Mouse (Mus musculus): ENCODE measurements around the gene Ptprg. TPM values are rescaled to one million over a fixed set of nuclear protein-coding genes. Genes with fewer than 3 reads are reported as not detected.

Gene Ptprg
- polyA plus RNA-seq, 1 experiment from 2014 or later, result 15.2 TPM

DNA sequence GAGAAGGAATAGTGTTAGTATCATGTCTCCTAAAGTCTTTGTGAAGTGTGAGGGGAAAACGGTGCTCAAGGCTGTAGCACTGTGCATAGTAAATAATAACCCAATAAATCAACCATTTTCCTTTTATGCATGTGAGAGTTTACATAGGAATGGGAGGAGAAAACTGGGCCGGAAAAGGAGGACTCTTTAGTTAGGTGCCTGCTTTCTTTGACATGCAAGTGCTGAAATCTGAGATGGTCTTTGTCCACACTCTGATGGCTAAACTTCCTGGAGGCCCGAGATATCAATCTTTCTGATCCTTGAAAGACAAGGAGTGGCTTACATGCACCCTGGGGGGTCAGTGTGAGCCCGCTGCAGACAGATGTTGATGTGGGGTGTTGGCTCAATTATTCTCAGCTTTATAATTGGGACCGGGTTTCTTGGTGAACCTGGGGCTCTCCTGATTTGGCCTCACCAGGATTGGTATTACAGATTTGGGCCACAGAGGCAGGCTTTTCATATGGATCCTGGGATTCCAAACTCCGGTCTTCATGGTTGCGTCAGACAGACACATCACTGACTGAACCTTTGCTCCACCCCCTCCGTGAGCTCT is 7.4 kb downstream of the Ptprg start:
- no peaks in the 10 kb centered on the region for H3K27me3 ChIP-seq (ENCODE audit: control insufficient read depth, insufficient read depth, low read length)
- no peaks in the 10 kb centered on the region for H3K36me3 ChIP-seq (ENCODE audit: control insufficient read depth, insufficient read depth, low read length)
- no peak for ATAC-seq (replicated peaks; ENCODE audit: insufficient number of reproducible peaks, low FRiP score, low TSS enrichment)
- no peak overlapping the region for H3K4me2 ChIP-seq
- H3K27ac ChIP-seq (ENCODE audit: low read depth, low read length), result no peak overlapping the region
- no peaks in the 10 kb centered on the region for H3K9me3 ChIP-seq (replicated peaks; ENCODE audit: control insufficient read depth, low read length)
- WGBS (ENCODE audit: insufficient replicate concordance), result 57% methylated on average over 8 of the region's 8 CpGs
- H3K4me1 ChIP-seq (ENCODE audit: control insufficient read depth, insufficient read depth, low read length), result 0 out of 2 replicates have a peak, but pooled peaks cover 8% of the 10 kb centered on the region
- no peak overlapping the region for H3K9ac ChIP-seq (ENCODE audit: low read depth, low read length)
- no peak overlapping the region for H3K4me3 ChIP-seq (ENCODE audit: low read depth, low read length)

DNA sequence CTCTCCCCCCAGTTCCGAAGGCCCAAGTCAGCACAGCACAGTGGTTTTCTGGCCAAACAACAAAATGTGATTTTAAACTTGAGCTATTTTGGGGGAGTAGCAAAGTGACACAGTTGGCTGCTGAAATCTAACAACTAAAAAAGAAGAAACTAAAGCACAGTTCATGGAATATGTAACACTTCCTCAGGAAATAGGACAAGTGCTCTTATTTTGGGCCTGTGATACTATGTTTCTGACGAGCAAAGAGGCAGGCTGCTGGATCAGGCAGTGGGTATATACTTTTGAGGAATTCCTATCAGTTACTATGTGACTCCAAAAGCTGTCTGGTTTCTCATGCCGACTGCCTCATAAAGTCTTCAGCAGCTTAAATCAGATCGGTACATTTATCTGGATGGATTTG is 8.1 kb downstream of the Ptprg start:
- H3K9me3 ChIP-seq (replicated peaks; ENCODE audit: control insufficient read depth, low read length), result no peaks in the 10 kb centered on the region
- ATAC-seq (replicated peaks; ENCODE audit: insufficient number of reproducible peaks, low FRiP score, low TSS enrichment), result no peak
- WGBS (ENCODE audit: insufficient replicate concordance), result 73% methylated on average over 4 of the region's 4 CpGs
- H3K4me3 ChIP-seq (ENCODE audit: low read depth, low read length), result no peak overlapping the region
- H3K4me1 ChIP-seq (ENCODE audit: control insufficient read depth, insufficient read depth, low read length), result 0 out of 2 replicates have a peak, but pooled peaks cover 7% of the 10 kb centered on the region
- no peak overlapping the region for H3K4me2 ChIP-seq
- H3K27ac ChIP-seq (ENCODE audit: low read depth, low read length), result no peak overlapping the region
- no peak overlapping the region for H3K9ac ChIP-seq (ENCODE audit: low read depth, low read length)
- no peaks in the 10 kb centered on the region for H3K27me3 ChIP-seq (ENCODE audit: control insufficient read depth, insufficient read depth, low read length)
- H3K36me3 ChIP-seq (ENCODE audit: control insufficient read depth, insufficient read depth, low read length), result no peaks in the 10 kb centered on the region

DNA sequence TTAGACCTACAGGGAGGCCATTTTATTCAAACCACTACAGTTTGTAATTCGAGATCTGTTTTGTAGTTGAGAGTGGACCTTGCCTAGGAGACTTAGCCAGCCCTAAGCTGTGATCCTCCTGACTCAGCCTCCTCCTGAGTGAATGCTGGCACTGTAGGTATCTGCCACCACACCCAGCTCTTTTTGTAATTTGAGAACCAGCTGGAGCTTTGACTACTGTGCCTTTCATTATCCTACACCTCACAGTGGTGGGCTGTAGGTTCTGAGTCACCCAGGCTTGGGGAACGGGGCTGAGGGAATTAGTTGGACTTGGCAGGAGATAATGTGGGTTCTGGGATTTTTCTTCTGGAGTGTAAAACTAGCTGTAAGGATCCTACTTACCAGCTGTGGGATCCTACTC is 9.5 kb downstream of the Ptprg start:
- H3K4me2 ChIP-seq, result no peak overlapping the region
- H3K36me3 ChIP-seq (ENCODE audit: control insufficient read depth, insufficient read depth, low read length), result no peaks in the 10 kb centered on the region
- no peak for ATAC-seq (replicated peaks; ENCODE audit: insufficient number of reproducible peaks, low FRiP score, low TSS enrichment)
- no peaks in the 10 kb centered on the region for H3K27me3 ChIP-seq (ENCODE audit: control insufficient read depth, insufficient read depth, low read length)
- no peak overlapping the region for H3K27ac ChIP-seq (ENCODE audit: low read depth, low read length)
- no peaks in the 10 kb centered on the region for H3K9me3 ChIP-seq (replicated peaks; ENCODE audit: control insufficient read depth, low read length)
- H3K4me1 ChIP-seq (ENCODE audit: control insufficient read depth, insufficient read depth, low read length), result no peaks in the 10 kb centered on the region
- no peak overlapping the region for H3K4me3 ChIP-seq (ENCODE audit: low read depth, low read length)
- WGBS (ENCODE audit: insufficient replicate concordance), result 76% methylated on average over 2 of the region's 2 CpGs
- no peak overlapping the region for H3K9ac ChIP-seq (ENCODE audit: low read depth, low read length)

DNA sequence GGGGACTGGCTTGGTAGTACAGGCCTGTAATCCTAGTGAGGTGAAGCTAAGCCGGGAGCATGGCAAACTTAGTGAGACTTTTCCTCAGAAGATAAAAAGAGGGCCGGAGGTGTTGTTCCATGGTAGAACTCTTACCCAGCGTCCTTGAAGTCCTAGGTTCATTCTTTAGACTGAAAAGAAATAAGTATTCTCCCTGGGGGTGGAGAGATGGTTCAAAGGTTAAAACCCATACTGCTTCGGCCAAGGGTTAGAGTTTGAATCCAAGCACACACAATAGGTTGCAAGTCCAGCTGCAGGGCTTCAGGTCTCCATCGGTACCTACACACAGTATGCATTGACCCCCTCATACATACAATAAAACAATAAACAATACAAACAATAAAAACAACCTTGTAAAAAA is 10.3 kb downstream of the Ptprg start:
- ATAC-seq (replicated peaks; ENCODE audit: insufficient number of reproducible peaks, low FRiP score, low TSS enrichment), result no peak
- no peak overlapping the region for H3K4me2 ChIP-seq
- no peaks in the 10 kb centered on the region for H3K36me3 ChIP-seq (ENCODE audit: control insufficient read depth, insufficient read depth, low read length)
- no peak overlapping the region for H3K27ac ChIP-seq (ENCODE audit: low read depth, low read length)
- H3K4me3 ChIP-seq (ENCODE audit: low read depth, low read length), result no peak overlapping the region
- H3K9me3 ChIP-seq (replicated peaks; ENCODE audit: control insufficient read depth, low read length), result no peaks in the 10 kb centered on the region
- no peak overlapping the region for H3K9ac ChIP-seq (ENCODE audit: low read depth, low read length)
- 84% methylated on average over 5 of the region's 5 CpGs for WGBS (ENCODE audit: insufficient replicate concordance)
- no peaks in the 10 kb centered on the region for H3K27me3 ChIP-seq (ENCODE audit: control insufficient read depth, insufficient read depth, low read length)
- no peaks in the 10 kb centered on the region for H3K4me1 ChIP-seq (ENCODE audit: control insufficient read depth, insufficient read depth, low read length)

DNA sequence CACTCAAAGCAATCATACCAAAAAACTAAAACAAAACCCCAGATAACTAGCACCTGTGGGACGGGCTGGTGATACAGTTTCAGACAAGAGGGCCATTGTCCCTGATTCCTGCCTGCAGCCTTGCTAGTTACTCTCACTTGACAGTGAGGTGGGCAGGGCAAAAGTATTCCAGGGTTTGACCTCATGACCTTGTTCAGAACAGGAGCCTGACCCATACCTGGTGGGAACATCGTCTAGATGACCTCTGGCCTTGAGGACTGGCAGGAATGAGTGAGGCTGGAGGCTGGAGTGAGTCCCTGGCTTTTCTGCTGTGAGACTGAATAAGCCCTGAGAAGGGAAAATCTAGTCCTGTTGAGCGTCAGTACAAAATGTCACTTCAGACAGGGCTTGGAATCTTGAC is 11.1 kb downstream of the Ptprg start:
- Histone ChIP-seq H3K4me3 (ENCODE audit: low read depth, low read length) (no peak overlapping the region), H3K27me3 (ENCODE audit: control insufficient read depth, insufficient read depth, low read length) (no peaks in the 10 kb centered on the region)
- 46% methylated on average over 3 of the region's 3 CpGs for WGBS (ENCODE audit: insufficient replicate concordance)

DNA sequence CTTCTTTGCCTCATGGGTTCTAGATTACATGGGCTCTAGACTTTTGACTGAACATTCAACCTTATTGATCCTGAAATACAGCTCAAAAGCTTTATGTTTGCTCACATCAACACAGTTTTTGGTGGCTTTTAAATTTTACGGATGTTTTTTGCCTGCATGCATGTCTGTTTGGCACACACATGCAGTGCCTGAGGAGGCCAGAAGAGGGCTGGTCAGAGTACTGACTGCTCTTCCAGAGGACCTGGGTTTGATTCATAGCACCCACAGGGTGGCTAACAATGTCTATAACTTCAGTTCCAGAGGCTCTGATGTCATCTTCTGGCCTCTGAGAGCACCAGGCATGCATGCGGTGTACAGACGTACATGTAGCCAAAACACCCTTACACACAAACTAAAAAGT is 12.0 kb downstream of the Ptprg start:
- 96% methylated on average over 3 of the region's 3 CpGs for WGBS (ENCODE audit: insufficient replicate concordance)
- Histone ChIP-seq H3K9me3 (replicated peaks; ENCODE audit: control insufficient read depth, low read length) (no peaks in the 10 kb centered on the region), H3K27me3 (ENCODE audit: control insufficient read depth, insufficient read depth, low read length) (no peaks in the 10 kb centered on the region), H3K4me1 (ENCODE audit: control insufficient read depth, insufficient read depth, low read length) (no peaks in the 10 kb centered on the region), H3K4me3 (ENCODE audit: low read depth, low read length) (no peak overlapping the region), H3K4me2 (no peak overlapping the region), H3K36me3 (ENCODE audit: control insufficient read depth, insufficient read depth, low read length) (no peaks in the 10 kb centered on the region), H3K9ac (ENCODE audit: low read depth, low read length) (no peak overlapping the region), H3K27ac (ENCODE audit: low read depth, low read length) (no peak overlapping the region)
- ATAC-seq (replicated peaks; ENCODE audit: insufficient number of reproducible peaks, low FRiP score, low TSS enrichment), result no peak

More for the DNA sequence above, 11.1 kb downstream of the Ptprg start:
- no peaks in the 10 kb centered on the region for H3K9me3 ChIP-seq (replicated peaks; ENCODE audit: control insufficient read depth, low read length)
- H3K9ac ChIP-seq (ENCODE audit: low read depth, low read length), result no peak overlapping the region
- no peak for ATAC-seq (replicated peaks; ENCODE audit: insufficient number of reproducible peaks, low FRiP score, low TSS enrichment)
- no peaks in the 10 kb centered on the region for H3K4me1 ChIP-seq (ENCODE audit: control insufficient read depth, insufficient read depth, low read length)
- no peak overlapping the region for H3K27ac ChIP-seq (ENCODE audit: low read depth, low read length)
- H3K36me3 ChIP-seq (ENCODE audit: control insufficient read depth, insufficient read depth, low read length), result no peaks in the 10 kb centered on the region
- H3K4me2 ChIP-seq, result no peak overlapping the region

DNA sequence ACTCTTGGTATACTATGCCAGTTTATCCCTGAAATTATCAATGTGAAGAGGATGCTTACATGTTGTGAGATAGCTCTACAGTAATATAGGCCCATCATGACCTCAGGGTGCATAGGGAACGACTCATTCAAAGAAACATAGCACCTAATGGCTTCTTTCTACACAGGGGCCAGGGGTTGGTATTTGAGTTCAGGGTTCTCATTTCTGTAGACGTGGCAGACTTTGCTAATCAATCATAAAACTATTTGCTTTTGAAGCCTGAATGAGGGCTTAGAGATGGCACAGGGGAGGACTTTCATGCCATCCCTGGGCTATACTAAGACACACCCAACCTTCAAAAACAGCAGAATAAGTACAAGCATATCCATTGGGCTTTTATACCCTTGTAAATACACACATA is 16.4 kb downstream of the Ptprg start:
- H3K36me3 ChIP-seq (ENCODE audit: control insufficient read depth, insufficient read depth, low read length), result no peaks in the 10 kb centered on the region
- H3K9ac ChIP-seq (ENCODE audit: low read depth, low read length), result no peak overlapping the region
- peaks cover 10% of the 10 kb centered on the region; the same call in 1 of the 2 replicates for H3K4me1 ChIP-seq (ENCODE audit: control insufficient read depth, insufficient read depth, low read length)
- no peak overlapping the region for H3K4me2 ChIP-seq
- H3K27me3 ChIP-seq (ENCODE audit: control insufficient read depth, insufficient read depth, low read length), result no peaks in the 10 kb centered on the region
- no peak overlapping the region for H3K27ac ChIP-seq (ENCODE audit: low read depth, low read length)
- H3K4me3 ChIP-seq (ENCODE audit: low read depth, low read length), result no peak overlapping the region
- WGBS (ENCODE audit: insufficient replicate concordance), result 80% methylated on average over 2 of the region's 2 CpGs
- no peaks in the 10 kb centered on the region for H3K9me3 ChIP-seq (replicated peaks; ENCODE audit: control insufficient read depth, low read length)
- ATAC-seq (replicated peaks; ENCODE audit: insufficient number of reproducible peaks, low FRiP score, low TSS enrichment), result no peak

DNA sequence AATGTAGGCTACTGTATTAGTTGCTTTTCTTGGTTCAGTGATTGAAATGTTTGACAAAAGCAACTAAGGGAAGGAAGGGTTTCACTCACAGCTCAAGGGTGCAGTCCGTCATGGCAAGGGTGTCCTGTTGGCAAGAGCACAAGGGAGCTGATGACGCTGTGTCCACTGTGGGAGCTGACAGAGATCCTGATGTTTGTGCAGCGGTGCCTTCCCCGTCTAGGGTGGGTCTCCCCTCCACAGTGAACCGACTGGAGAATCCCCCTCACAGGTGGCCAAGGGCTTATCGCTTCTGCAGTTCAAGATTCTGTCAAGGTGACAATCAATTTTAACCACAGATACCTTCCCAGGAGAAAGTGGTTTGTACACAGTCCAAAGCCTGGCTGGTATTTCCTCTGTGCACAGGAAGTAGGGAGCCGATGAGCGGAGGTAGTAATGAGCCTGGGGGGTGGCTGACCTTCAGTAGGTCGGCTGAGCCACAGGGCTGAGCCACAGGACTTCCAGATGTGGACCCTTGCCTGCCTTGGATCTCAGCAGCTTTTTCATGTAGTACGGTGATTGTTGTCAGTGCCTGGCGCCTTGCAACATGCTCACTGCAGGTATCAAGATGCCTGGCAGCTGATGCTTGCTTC is 18.5 kb downstream of the Ptprg start:
- Histone ChIP-seq H3K4me1 (ENCODE audit: control insufficient read depth, insufficient read depth, low read length) (peaks cover 10% of the 10 kb centered on the region; the same call in 1 of the 2 replicates), H3K9ac (ENCODE audit: low read depth, low read length) (no peak overlapping the region), H3K4me2 (no peak overlapping the region), H3K4me3 (ENCODE audit: low read depth, low read length) (no peak overlapping the region), H3K27ac (ENCODE audit: low read depth, low read length) (no peak overlapping the region), H3K9me3 (replicated peaks; ENCODE audit: control insufficient read depth, low read length) (no peaks in the 10 kb centered on the region), H3K27me3 (ENCODE audit: control insufficient read depth, insufficient read depth, low read length) (no peaks in the 10 kb centered on the region), H3K36me3 (ENCODE audit: control insufficient read depth, insufficient read depth, low read length) (no peaks in the 10 kb centered on the region)
- 67% methylated on average over 11 of the region's 11 CpGs for WGBS (ENCODE audit: insufficient replicate concordance)
- ATAC-seq (replicated peaks; ENCODE audit: insufficient number of reproducible peaks, low FRiP score, low TSS enrichment), result no peak

DNA sequence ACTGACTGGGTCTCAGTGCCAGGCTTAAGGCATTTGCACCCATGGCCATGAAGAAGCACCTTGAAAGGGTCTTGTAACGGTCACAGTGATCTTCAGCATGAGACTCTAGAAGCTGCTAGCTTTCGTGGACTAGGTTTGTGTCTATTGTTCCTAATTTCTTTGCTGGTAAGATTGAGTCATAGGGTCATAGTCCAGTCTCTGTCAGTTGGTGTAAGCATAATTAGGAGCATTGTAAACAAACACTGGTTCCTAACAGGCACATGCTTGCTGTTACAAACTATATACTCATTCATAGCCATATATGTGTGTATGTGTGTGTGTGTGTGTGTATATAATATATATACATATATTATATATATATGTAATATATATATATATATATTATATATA is 19.1 kb downstream of the Ptprg start:
- no peak for ATAC-seq (replicated peaks; ENCODE audit: insufficient number of reproducible peaks, low FRiP score, low TSS enrichment)
- H3K9me3 ChIP-seq (replicated peaks; ENCODE audit: control insufficient read depth, low read length), result no peaks in the 10 kb centered on the region
- 88% methylated on average over 2 of the region's 2 CpGs for WGBS (ENCODE audit: insufficient replicate concordance)

More for the DNA sequence above, 19.1 kb downstream of the Ptprg start:
- Histone ChIP-seq H3K27ac (ENCODE audit: low read depth, low read length) (no peak overlapping the region), H3K4me2 (no peak overlapping the region), H3K4me1 (ENCODE audit: control insufficient read depth, insufficient read depth, low read length) (peaks cover 14% of the 10 kb centered on the region), H3K9ac (ENCODE audit: low read depth, low read length) (no peak overlapping the region), H3K27me3 (ENCODE audit: control insufficient read depth, insufficient read depth, low read length) (no peaks in the 10 kb centered on the region), H3K36me3 (ENCODE audit: control insufficient read depth, insufficient read depth, low read length) (no peaks in the 10 kb centered on the region), H3K4me3 (ENCODE audit: low read depth, low read length) (no peak overlapping the region)
